Mouse (Mus musculus) cortical plate, adult 2 months (tissue): ENCODE data around the gene Baz1a.

ENCODE experiments used
- CTCF ChIP-seq: fragments of 200-500 bp; IDR thresholded peaks from 2 replicates; pipeline ENCODE4 v1.5.1; 2011; ENCODE audit warnings: mild to moderate bottlenecking, control low read depth, low read length; ENCODE audit not compliant: insufficient read depth; ENCODE audit errors: extremely low read depth
- POLR2A ChIP-seq: fragments of 200-500 bp; IDR thresholded peaks from 2 replicates; pipeline ENCODE4 v1.6.1; 2011; ENCODE audit warnings: mild to moderate bottlenecking, low read length, control low read depth; ENCODE audit not compliant: insufficient read depth; ENCODE audit errors: extremely low read depth

DNA sequence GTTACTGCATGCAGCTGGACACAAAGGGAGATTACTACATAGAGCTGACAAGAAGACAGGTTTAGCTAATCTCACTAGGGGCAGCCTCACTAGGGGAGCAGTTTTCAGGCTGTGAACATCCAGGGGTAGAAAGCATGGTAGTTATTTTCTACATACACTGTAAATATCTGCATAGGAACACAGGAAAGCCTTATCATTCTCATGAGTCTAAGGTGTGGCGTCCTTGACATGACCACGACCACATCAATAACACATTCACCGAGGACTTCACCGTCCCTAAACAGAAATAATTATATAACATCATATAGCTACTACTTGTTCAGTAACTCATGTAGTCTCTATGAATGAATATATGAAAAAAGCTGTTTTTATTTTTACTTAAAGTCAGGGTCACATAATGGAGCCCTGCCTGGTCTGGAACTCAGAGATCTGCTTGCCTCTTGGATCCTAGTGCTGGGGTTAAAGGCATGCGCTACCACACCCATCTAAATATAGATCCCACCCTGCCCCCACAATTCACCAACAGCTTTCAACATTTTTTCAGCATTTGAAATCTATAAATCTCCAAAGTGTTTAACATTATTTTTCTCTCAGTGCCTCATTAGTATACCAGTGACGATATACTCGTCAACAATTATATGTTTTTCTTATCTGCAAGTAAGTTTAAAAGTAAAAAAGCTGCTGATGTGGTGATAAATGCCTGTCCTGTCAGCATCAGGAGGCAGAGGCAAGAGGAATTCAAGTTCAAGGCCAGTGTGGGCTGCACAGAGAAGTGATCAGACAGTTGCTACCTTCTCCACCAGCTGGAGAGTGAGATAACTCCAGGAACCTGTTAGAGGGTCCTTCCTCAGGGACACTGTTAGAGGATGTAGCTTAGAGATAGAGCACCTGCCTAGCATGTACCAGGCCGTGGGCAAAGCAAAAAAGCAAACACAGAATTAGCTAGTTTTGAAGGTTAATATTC is 37.3 kb upstream of the Baz1a start:
- TF ChIP-seq CTCF (no peak), POLR2A (no peak)
